Mouse (Mus musculus) naive thymus-derived CD4-positive, alpha-beta T cell, adult 5 months (primary cell): ENCODE measurements around the gene Lrig2. TPM values are rescaled to one million over a fixed set of nuclear protein-coding genes. Genes with fewer than 3 reads are reported as not detected.

Experiments used
- polyA plus RNA-seq: library from polyadenylated mRNA; unstranded; fragments of 100-300 nt; shearing (Covaris generic); gene quantifications from one replicate; pipeline ENCODE4 v1.2.1, GENCODE M21; 2017

The Lrig2 gene
- 29.0 TPM for polyA plus RNA-seq

GRCm38 (mm10) chr3:104511538-104512423 is at the start of gene Lrig2:
Gene Lrig2 (minus strand): TSS chr3:104511918.

Other genes with a start within 250 kb of the Lrig2 start
- gene Slc16a1, start 126.8 kb upstream of the Lrig2 start, polyA plus RNA-seq: 39.8 TPM